8 mouse cellular contexts compared by ENCODE assay signal in genomic region chr8:121874031-121874430, GRCm38 (mm10). TPM values are rescaled to one million over a fixed set of nuclear protein-coding genes. Genes with fewer than 3 reads are reported as not detected.
DNase-seq lines count a peak whose midpoint lies in the region; ATAC-seq and TF ChIP-seq lines count a peak whose summit lies in the region.

No protein-coding gene starts in this region.

- no peak overlapping the region for H3K4me2 ChIP-seq in embryonic facial prominence, embryonic 13.5 days
- H3K4me2 ChIP-seq in liver, embryonic 13.5 days = no peak overlapping the region
- H3K4me2 ChIP-seq in forebrain, embryonic 16.5 days (ENCODE audit: low read length) = no peak overlapping the region

- WGBS in embryonic facial prominence, embryonic 13.5 days = 58% methylated on average over 9 of the region's 9 CpGs
- WGBS in liver, embryonic 13.5 days (ENCODE audit: insufficient replicate concordance) = 51% methylated on average over 9 of the region's 9 CpGs
- 71% methylated on average over 9 of the region's 9 CpGs for WGBS in forebrain, embryonic 16.5 days

- H3K9me3 ChIP-seq in ES-E14 (ENCODE audit: control insufficient read depth, insufficient read depth, low read depth, low read length) = no peaks in the 10 kb centered on the region
- H3K9me3 ChIP-seq in embryonic facial prominence, embryonic 13.5 days = no peaks in the 10 kb centered on the region
- H3K9me3 ChIP-seq in liver, embryonic 13.5 days (replicated peaks) = no peaks in the 10 kb centered on the region
- H3K9me3 ChIP-seq in forebrain, embryonic 16.5 days (ENCODE audit: control insufficient read depth, low read length) = no peaks in the 10 kb centered on the region

- H3K27me3 ChIP-seq in embryonic facial prominence, embryonic 13.5 days = no peaks in the 10 kb centered on the region
- H3K27me3 ChIP-seq in liver, embryonic 13.5 days = peaks cover 13% of the 10 kb centered on the region
- H3K27me3 ChIP-seq in splenic B cell, adult 2 months (ENCODE audit: control insufficient read depth, insufficient read depth, low read length, poor library complexity, severe bottlenecking) = no peaks in the 10 kb centered on the region
- H3K27me3 ChIP-seq in forebrain, embryonic 16.5 days (replicated peaks; ENCODE audit: control insufficient read depth, insufficient read depth, low read length) = no peaks in the 10 kb centered on the region

- no peaks in the 10 kb centered on the region for H3K36me3 ChIP-seq in ES-E14 (ENCODE audit: control insufficient read depth, insufficient read depth, low read length, poor library complexity, severe bottlenecking)
- no peaks in the 10 kb centered on the region for H3K36me3 ChIP-seq in embryonic facial prominence, embryonic 13.5 days
- no peaks in the 10 kb centered on the region for H3K36me3 ChIP-seq in liver, embryonic 13.5 days
- H3K36me3 ChIP-seq in splenic B cell, adult 2 months (ENCODE audit: control insufficient read depth, insufficient read depth, low read length, poor library complexity, severe bottlenecking) = no peaks in the 10 kb centered on the region
- H3K36me3 ChIP-seq in forebrain, embryonic 16.5 days (ENCODE audit: control insufficient read depth, insufficient read depth) = no peaks in the 10 kb centered on the region

- peak; percentile 36 for DNase-seq in 3134 (ENCODE audit: extremely low read depth, insufficient read length, low spot score)
- DNase-seq in ES-E14 (ENCODE audit: low read depth, low spot score) = no peak
- DNase-seq in liver, embryonic 13.5 days = peak; percentile 48
- DNase-seq in splenic B cell, adult 2 months (ENCODE audit: low read depth, low spot score) = peak; percentile 35
- no peak for DNase-seq in cerebellum, postnatal 4 days (ENCODE audit: low spot score in 2 of 2)

- no peak overlapping the region for H3K9ac ChIP-seq in ES-E14 (ENCODE audit: insufficient read depth, low read depth, low read length, poor library complexity, severe bottlenecking)
- 0 out of 2 replicates have a peak overlapping the region, but pooled peaks have one; percentile 27 for H3K9ac ChIP-seq in embryonic facial prominence, embryonic 13.5 days
- H3K9ac ChIP-seq in liver, embryonic 13.5 days = no peak overlapping the region
- H3K9ac ChIP-seq in forebrain, embryonic 16.5 days (replicated peaks; ENCODE audit: low read depth, low read length) = no peak overlapping the region

- in situ Hi-C loops in ES-E14 (cut with MboI; ENCODE audit: low sequenced_read_pairs in 2 of 2, unreplicated experiment in 2 of 2) = no loop called here

- no peak overlapping the region for H3K27ac ChIP-seq in ES-E14 (ENCODE audit: insufficient read depth, low read depth, low read length, poor library complexity, severe bottlenecking)
- H3K27ac ChIP-seq in embryonic facial prominence, embryonic 13.5 days = peak overlapping the region; percentile 44; the same call in 1 of the 2 replicates
- H3K27ac ChIP-seq in liver, embryonic 13.5 days = no peak overlapping the region
- H3K27ac ChIP-seq in forebrain, embryonic 16.5 days (ENCODE audit: low read length) = no peak overlapping the region

- H3K4me3 ChIP-seq in ES-E14 (ENCODE audit: insufficient read depth in 1 of 2, low read depth in 1 of 2, low read length in 2 of 2, poor library complexity in 1 of 2, severe bottlenecking in 1 of 2) = no peak overlapping the region
- no peak overlapping the region for H3K4me3 ChIP-seq in embryonic facial prominence, embryonic 13.5 days
- no peak overlapping the region for H3K4me3 ChIP-seq in liver, embryonic 13.5 days (replicated peaks)
- no peak overlapping the region for H3K4me3 ChIP-seq in forebrain, embryonic 16.5 days (replicated peaks; ENCODE audit: low read length)

- peaks cover 8 to 16% of the 10 kb centered on the region in 2 experiments; a peak in 3 of 4 replicates for H3K4me1 ChIP-seq in ES-E14 (ENCODE audit: control insufficient read depth in 2 of 2, insufficient read depth in 2 of 2, low read length in 2 of 2, poor library complexity in 1 of 2)
- H3K4me1 ChIP-seq in embryonic facial prominence, embryonic 13.5 days = peaks cover 26% of the 10 kb centered on the region
- H3K4me1 ChIP-seq in liver, embryonic 13.5 days (replicated peaks) = peaks cover 30% of the 10 kb centered on the region
- H3K4me1 ChIP-seq in forebrain, embryonic 16.5 days (replicated peaks; ENCODE audit: control insufficient read depth, insufficient read depth, low read length) = no peaks in the 10 kb centered on the region; the same call in 1 of the 2 replicates

- ATAC-seq in embryonic facial prominence, embryonic 13.5 days (ENCODE audit: insufficient number of reproducible peaks, insufficient read depth, low FRiP score, low TSS enrichment, low read depth) = no peak
- peak; percentile 21 for ATAC-seq in inflammation-experienced regulatory T-cells, adult 6 months
- peak; percentile 45; the same call in 1 of the 2 replicates for ATAC-seq in liver, embryonic 13.5 days (ENCODE audit: low read depth)
- ATAC-seq in forebrain, embryonic 16.5 days = no peak

TF ChIP-seq in ES-E14, 5 proteins besides CTCF, POLR2A, EP300 and RAD21:
- TF ChIP-seq CHD2 (IDR thresholded peaks at IDR 0.05; ENCODE audit: low read depth, low read length) (no peak), ZC3H11A (IDR thresholded peaks at IDR 0.05; ENCODE audit: borderline replicate concordance, low read depth, low read length) (0 out of 2 replicates have a peak, but pooled peaks have one; percentile 20)

RNA-seq across cellular contexts. Expression of gene Slc7a5, which starts 33.5 kb away (rescaled TPM):
- total RNA-seq in ES-E14 (2012; rRNA removed) = 173 and 307 TPM in 2 replicates
- polyA plus RNA-seq in embryonic facial prominence, embryonic 13.5 days (2015; fragmentation: Nextera tagmentation; extraction: Ambion mirVana) = 16.1 and 18.3 TPM in 2 replicates
- 1 to 10 TPM; 2.5 to 4.4 (median 2.6) TPM for polyA plus RNA-seq in inflammation-experienced regulatory T-cells, adult 6 months (2017; shearing (Covaris generic))
- 32.2 and 37.5 TPM in 2 replicates for polyA plus RNA-seq in liver, embryonic 13.5 days (2015; fragmentation: Nextera tagmentation; extraction: Ambion mirVana)
- 44.1 and 47.5 TPM in 2 replicates for polyA plus RNA-seq in forebrain, embryonic 16.5 days (2015; fragmentation: Nextera tagmentation; extraction: Ambion mirVana)

RNA-seq across cellular contexts. Expression of gene Klhdc4, which starts 44.7 kb away (rescaled TPM):
- 65.9 and 84.3 TPM in 2 replicates for total RNA-seq in ES-E14 (2012; rRNA removed)
- polyA plus RNA-seq in embryonic facial prominence, embryonic 13.5 days (2015; fragmentation: Nextera tagmentation; extraction: Ambion mirVana) = 36.8 and 41.2 TPM in 2 replicates
- polyA plus RNA-seq in inflammation-experienced regulatory T-cells, adult 6 months (2017; shearing (Covaris generic)) = 10 to 100 TPM; 22.0 to 30.4 (median 28.2) TPM
- 27.6 and 29.0 TPM in 2 replicates for polyA plus RNA-seq in liver, embryonic 13.5 days (2015; fragmentation: Nextera tagmentation; extraction: Ambion mirVana)
- polyA plus RNA-seq in forebrain, embryonic 16.5 days (2015; fragmentation: Nextera tagmentation; extraction: Ambion mirVana) = 45.8 and 51.5 TPM in 2 replicates

Comparison
In these comparisons a context has a peak if more than half of its experiments do, and no peak if none do; other contexts are left out.
1. DNase-seq: peak in 3134 (single experiment), liver, embryonic 13.5 days (single experiment) and splenic B cell, adult 2 months (single experiment); none in ES-E14 (single experiment) and cerebellum, postnatal 4 days (0 of 2).
2. ATAC-seq: peak in inflammation-experienced regulatory T-cells, adult 6 months (single experiment) and liver, embryonic 13.5 days (single experiment); none in embryonic facial prominence, embryonic 13.5 days (single experiment) and forebrain, embryonic 16.5 days (single experiment).